Mouse (Mus musculus) frontal cortex, postnatal 14 days (tissue): ENCODE results near the gene Pitx2.

Source experiments
- DNase-seq, 2 experiments: peaks; one replicate each; pipeline ENCODE4 v3.0.0; 2022; ENCODE audit warnings: low spot score in 2 of 2

Pitx2 gene

DNA sequence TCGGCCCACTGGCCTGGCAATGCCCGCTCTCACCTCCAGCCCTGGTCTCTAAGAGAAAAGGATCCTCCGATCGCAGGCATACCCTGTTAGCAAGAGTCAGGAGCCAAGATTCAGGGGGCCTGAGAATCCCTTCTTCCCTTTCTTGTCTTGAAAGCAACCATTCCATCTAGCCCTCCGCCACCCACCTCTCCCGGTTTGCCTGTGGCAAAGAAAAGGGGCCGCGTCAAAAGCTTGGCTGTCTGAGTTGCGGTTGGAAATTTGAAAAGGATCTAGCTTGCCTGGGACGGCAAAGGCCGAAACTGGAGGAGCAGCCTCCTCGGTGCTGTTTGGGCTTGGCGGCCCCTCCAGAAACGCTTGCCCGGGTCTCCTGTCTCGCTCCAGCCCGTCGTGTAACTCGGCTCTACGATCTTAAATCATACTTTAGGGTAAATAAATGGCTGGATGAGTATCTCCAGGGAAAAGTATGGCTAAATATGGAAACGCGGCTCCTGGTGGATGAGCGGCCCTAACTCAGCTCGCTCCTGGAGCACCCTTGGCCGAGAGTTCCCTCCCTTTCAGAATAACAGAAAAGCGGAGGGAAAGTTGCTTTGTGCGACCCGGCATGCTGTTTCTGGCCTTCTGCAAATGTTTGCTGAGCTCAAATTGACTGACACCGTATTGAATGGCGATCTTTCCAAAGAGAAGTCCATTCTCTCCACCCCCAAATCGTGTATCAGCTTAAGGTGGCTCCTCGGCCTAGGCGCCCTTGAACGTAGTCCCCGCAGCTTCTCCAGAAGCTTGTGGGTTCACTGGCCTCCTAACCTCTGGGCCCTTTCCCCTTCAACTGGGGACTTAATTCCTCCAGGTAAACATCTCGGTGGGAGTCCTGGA lies 3.4 kb downstream of the Pitx2 start:
- DNase-seq, result no peak

DNA sequence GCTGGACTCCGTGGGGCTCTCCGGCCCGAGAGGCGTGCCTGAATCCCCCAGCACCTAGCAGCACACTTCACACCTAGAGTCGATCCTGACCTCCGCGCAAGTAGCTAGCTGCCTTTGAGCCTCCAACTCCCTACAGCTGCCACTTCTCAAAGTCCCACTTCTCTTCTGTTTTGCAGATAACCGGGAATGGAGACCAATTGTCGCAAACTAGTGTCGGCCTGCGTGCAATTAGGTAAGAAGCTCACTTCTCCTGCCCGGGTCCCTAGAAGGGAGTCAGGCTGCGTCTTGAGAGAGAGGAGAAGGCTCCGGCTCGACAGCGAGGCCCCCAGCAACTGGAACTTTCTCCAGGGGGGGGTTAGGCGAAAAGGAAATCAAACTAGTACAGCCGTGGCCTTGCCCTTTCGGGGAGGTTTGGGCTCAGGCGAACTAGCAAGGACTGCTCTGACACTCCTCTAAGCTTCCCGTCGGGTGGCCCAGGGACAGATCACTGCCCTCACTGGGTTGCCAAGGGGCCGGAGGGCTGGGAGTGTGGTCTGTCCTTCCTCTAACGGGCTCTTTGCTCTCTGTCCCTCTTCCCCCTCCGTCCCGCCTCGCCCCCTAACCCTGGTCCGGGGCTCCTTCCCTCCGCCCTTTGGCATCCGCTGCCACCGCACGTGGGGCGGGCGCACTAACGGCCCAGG lies 4.2 kb downstream of the Pitx2 start:
- no peak for DNase-seq

DNA sequence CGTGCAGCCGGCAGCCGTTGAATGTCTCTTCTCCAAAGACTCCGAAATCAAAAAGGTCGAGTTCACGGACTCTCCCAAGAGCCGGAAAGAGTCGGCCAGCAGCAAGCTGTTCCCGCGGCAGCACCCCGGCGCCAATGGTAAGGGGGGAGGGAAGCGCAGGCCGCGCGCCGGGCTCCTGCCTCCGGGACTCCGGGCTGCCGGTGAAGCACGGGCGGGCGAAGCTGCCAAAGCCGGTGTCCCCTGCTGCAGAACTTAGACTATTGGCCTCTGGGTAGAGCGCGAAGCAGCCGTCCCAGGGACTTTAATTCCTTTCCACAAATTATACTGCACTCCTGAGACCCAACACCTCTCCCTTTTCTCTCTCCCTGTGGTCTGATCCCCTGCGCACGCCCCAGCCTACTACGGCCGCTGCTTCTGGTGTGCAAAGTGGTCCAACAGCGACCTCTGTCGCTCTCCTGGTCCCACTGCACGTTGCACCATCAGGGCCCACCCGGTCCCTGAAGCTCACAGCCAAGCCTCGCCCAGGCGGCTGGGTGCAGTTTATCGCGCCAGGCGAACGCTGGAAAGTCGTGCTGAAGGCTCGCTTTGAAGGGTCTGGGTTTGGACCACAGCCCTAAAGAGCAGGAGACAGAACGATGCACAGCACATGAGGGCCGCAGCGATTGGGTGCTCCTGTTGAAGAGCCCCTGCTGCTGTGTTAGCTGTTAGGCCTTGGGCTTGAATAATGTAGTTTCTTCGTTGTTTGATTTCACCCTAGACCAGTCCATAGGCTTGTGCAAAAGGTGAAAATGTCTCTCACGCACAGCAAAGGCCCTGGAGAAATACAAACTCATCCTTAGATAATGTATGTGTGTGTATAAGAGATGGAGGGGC lies 5.0 kb downstream of the Pitx2 start:
- DNase-seq, result peak; percentile 51 to 67

DNA sequence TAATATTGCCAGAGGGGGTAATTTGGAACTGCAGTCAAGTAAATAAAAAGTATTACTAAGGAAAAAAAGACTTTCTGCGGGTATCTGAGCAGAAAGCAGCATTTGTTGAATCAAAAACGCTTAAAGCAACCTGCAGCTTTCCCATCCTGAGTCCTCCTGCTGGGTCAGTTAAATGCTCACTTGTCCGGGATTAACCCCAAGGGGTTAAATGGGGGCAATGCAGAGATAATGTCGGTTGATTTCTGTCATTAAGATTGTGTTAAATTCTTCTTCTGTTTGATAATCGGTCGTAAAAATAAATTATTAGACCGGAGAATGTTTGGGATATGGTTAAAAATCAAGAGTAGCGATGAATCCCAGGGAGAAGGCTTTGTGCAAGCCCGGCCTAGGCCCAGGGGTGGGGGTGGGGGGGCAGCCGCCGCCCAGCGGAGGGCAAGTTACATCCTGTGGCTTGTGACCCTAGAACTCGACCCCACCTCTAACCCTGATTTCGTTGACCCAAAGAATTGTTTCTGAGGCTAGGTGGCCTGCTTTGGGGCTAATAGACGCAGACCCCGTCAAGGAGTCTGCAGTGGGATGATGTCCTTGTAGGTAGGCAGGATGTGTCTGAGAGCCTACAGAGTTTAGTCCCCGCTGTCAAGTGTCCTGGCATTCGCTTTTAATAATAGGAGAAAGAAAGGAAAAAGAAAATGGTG lies 6.0 kb downstream of the Pitx2 start:
- DNase-seq, result no peak

DNA sequence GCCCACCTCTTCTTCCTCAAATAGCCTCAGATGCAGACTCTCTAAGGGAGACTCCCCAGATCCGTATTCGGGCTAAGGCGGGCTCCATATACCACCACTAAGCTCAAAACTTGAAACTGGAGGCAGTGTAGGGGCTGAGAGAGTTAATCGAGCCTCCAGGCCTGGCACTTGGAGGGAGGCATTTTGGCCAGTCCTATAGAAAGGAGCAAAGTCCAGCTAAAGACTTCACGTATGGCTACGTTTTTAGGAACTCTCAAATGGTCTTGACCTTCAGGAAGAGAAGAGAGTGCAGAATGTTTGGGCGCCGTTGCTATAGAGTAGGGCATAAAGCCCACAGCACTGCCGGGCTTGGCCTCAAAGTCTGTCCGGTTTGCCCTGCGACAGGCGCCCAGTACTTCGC lies 7.1 kb downstream of the Pitx2 start:
- no peak for DNase-seq

DNA sequence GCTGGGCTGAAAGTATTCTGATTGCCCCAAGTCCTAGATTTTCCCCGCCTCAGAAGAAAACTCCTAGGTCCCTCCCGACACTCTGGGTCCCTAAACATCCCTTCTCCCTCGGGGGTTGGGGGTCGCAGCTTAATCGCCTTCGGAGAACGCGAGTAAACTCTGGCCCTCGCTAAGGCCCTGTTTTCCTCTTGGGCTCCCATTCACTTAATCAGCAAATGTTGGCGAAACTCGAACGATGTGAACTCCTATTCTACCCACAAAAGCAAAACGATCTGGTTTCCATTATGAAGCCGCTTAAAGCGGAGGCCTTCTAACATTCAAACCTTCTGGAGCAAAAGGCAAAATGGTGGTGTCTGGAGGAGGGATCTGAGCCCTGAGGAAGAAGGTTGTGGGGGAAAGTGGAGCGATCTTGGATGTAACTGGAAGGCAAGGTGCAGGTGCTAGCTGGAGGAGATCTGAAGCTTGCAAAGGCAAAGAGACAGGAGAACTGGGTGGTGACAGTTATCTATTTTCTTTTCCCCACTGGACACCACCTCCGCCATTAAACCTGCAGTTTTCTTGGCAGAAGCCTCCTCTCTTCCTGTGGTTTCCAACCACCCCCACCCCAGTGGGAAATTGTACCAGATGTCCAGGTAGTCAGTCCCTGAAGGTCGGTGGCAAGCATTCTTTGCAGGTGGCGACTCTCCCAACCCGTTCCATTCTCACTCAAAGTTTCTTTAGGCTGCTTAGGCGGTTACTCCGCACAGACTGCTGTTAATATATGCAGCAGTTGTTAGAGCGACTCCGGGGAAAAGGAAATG lies 7.8 kb downstream of the Pitx2 start:
- no peak for DNase-seq

DNA sequence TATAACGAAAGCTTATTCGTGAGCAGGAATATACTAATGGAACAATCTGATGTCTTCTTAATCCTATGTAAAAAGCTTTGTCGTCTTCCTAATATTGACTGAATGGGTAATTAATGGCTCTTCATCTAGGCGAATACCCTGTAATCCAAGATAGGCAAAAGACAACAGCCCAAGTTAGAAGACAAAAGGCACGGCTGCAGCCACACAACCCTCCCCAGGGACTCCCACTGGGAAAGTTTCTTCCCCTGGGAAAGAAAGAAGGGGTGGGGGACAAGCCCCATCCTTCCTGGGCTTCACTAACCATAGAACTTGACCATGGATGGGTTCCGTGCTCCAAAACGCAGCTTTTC lies 8.3 kb downstream of the Pitx2 start:
- DNase-seq, result no peak

DNA sequence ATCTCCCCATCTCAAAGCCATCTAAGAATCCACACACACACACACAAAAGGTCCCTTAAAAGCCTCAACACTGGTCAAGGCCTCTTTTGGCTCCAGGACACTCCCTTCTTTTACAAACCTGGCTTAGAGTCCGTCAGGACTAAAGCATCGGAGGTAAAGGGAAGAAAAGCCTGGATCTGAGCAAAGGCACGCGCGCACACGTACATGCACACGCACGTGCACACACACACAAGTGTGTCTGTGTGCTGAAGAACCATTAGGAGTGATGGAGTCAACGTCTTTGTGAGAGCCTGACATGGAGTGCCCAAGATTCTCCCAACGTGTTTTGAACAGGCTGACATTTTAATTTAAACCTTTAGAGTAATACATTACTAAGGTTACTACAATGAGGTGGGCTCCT lies 8.7 kb downstream of the Pitx2 start:
- DNase-seq, result no peak

DNA sequence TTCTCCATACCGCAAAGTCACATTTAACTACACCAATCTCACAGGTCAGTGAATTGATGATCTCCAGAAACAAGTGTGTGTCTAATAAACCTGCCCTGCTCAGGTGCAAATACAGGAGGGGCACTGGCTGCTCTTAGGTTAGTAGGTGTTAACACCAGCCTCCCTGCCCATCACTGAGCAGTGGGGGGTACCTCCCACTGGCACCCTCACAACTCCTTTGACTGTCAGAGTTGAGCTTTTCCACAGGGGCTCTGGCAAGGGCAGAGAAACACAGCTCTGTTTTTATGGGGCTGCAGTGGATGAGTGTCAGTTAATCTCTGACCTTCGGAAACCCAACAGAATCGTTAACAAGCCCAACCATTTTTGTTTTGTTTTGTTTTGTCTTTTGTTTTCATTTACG lies 9.6 kb downstream of the Pitx2 start:
- DNase-seq, result no peak

DNA sequence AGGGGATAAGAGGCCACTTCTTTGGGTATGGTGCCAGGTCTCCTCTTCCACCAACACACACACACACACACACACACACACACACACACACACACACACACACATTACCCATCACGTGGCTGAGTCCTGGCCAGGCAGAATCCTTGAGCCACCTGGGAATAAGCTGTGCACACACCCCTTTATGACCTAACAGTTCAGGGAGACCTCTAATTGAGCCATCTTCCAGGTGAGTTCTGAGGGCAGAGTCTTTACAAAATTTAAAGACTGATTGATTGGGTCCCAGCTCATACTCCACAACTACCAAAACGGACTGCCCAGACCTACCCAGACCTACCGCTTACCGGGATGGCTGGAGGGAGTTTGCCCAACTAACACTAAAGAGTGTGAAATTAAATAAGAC lies 10.1 kb downstream of the Pitx2 start:
- DNase-seq, result no peak

DNA sequence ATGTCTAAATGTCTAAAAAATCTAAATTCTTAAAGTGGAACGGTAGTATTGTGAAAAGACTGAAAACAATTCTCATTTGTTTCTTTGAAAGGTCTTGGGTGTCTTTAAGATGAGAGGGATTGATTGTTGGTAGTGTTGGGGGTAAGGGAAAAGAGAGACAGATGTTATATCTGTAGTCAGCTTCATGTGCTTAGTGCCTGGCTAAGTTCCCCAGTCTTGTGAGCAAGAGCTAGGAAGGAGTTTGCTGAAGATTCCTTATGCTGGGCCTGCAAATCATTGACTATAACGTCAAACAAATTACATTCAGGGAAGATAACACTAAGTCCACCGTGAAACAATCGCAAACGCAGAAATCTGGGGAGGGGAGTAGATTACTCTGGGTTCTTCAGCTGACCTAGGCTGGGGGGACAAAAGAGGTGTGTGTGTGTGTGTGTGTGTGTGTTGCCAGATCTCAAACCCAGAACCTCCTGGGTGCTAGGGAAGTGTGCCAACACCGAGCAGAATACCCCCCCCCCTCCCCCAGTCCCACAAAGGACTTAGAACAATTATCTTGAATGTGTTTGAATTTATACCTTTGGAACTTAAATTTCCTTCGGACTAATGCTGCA lies 12.5 kb downstream of the Pitx2 start:
- no peak for DNase-seq

DNA sequence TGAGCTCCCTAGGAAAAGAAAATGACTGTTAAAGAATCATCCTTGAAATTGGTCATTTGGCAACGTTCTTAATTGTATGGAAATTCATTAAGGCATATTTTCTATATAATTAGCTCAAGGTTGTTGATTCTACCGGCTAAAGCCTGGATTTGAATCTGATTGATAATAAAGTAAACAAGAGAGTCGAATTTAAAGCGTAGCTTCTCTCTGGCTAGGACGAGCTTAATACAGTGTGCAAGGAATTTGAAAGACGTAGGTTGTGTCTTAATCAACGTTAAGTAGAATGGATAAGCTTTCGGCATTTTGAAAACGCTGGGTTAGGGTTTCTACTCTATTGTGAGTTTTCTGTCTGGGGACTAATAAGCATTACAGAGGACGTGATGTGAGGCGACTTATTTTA lies 13.1 kb downstream of the Pitx2 start:
- DNase-seq, result no peak

DNA sequence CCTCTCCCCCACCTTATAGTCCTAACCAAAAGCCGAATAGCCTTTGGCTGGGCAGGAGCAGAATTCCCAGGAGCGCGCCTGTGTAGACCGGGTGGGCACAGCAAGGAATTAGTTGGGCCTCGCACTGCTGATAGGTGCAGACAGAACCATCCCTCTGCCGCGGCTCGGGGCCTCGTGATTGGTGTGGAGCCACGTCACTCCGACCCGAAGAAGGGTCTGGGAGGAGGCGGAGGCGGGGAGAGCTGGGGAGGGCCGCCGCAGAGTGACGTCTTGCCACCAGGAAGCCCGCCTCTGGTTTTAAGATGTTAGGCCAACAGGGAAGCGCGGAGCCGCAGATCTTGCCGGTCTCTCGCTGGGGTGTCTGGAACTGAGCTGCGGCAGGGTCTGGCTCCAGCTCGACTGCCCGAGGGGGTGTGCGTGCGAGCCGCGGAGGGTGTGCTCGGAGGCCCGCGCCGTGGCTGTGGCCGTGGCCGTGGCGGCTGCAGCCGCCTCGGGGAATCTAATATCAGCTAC lies 14.0 kb downstream of the Pitx2 start:
- DNase-seq, result no peak

DNA sequence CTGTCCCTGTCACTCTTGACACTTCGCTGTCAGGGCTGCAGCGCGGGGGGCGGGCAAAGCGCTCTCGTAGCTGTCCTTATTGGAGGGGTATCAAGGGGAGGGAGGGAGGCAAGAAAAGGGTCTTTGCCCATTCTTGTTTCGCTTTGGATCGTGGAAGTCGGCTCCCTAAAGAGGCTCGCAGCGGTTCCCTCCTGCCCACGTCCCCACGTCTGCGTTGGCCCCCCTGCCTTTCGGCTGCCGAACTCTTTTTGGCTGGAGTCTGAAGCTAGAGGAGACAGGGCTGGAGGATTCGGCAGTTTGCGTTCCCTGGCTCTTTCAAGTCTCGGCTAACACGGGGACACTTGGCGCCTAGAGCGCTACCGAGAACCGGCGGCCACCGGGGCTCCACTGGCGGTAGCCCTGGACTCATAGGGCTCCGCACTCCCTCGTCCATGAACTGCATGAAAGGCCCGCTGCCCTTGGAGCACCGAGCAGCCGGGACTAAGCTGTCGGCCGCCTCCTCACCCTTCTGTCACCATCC lies 14.5 kb downstream of the Pitx2 start:
- no peak for DNase-seq

DNA sequence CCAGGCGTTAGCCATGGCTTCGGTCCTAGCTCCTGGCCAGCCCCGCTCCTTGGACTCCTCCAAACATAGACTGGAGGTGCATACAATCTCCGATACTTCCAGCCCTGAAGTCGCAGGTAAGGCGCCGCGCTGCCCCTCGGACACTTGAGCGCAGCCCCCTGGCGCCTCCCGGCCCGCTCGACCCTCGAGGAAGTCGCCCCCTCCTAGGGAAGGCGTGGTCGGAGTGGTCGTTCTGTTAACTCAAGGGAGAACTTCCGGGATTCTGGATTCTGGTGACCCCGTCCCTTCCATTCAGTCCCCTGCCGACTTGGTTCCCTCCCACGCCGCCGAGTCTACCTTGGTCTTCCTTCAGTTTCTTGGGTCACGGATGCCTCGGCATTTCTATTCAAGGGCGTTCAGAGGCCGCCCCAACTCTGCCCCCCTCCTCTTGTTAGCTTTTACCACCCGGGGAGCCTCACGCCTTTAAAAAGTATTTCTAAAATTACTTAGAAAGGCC lies 15.0 kb downstream of the Pitx2 start:
- no peak for DNase-seq

DNA sequence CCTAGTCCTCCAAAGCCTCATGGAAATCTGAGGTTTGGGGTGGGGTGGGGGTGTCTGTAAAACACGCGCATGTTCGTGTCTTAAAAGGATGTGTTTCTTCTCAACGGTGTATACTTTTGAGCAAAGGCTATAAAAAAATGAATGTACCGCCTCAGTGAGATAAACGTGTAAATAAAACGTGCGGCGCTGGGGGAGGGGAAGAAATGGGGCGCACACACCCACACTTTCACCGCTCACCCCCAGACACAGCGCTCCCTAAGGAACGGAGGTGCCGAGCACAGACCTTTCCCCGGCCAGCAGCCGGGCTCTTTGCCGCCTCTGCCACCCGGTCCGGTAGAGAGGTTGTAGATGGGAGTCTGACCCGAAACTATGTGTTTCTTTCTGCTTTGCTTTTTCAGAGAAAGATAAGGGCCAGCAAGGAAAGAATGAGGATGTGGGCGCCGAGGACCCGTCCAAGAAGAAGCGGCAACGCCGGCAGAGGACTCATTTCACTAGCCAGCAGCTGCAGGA lies 15.6 kb downstream of the Pitx2 start:
- DNase-seq, result no peak

DNA sequence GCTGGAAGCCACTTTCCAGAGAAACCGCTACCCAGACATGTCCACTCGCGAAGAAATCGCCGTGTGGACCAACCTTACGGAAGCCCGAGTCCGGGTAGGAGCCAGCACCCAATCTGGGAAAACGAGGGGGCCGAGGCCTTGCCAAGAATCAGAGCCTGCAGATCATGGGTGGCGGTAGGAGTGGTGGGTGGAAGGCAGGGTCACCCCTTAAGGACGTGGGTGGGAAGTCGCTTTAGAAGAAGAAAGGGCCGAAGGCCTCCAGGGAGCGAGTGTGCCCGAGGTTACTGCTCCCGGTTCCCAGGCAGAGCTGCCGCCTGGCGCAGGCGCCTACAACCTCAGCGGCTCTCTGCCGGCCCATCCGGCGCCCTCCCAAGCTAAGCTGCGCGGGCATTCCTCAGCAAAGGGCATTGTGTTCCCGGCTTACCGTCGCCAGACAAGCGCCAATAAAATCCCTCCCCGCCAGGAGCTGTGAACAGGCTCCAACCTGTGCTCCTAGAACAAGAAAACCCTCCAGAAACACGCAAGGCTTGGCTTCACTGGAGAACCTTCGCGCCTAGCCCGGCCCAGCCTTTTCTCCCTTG lies 16.2 kb downstream of the Pitx2 start:
- DNase-seq, result no peak

DNA sequence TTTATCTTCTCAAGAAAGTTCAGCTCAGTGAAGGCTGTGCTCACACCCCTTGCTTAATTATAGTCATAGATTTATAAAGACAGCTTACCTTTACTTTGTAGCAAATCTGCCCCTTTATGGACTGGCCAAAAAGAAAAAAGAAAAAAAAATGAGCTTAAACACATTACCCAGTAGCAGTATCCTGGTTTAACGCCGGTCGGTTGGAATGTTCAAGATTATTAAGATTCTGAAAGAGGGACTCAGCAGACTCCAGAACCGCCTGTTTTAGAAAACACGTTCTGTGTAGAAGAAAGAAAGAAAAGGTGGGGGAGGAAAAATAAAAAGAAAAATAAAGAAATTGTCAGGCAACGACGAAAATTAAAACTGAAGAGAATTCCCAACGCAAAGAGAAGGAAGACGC lies 16.8 kb downstream of the Pitx2 start:
- DNase-seq, result no peak

DNA sequence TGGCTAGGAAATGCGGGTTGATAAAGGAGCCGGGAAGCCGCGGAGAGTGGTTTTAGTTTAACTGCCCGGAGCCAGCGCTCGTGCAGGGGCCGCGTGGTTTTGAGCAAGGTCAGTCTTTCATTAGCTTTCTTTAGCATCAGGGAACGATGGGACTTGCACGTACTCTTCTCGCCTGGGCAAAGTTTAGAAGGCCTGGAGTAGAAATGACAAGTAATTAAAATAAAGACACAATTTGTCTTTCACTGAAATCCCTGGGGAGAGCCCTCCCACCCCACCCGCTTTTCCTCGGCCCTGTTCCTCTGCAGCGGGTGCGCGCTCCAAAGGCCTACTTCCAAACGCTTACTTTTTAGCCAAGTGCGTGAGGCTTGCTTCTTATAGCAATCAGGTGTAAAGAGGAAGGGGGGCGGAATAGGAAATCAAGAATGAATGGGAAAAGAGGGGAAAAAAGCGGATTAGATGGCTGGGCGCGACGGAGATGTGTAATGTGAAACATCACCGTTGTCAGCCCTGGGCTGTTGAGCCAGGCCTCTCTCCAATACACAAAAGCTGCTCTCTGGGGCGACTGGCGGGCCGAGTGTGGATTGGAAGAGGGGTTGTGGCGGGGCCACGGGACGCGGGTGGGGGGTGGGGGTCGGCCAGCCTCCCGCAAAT lies 17.4 kb downstream of the Pitx2 start:
- DNase-seq, result no peak
